Mouse (Mus musculus) right cerebral cortex, adult 2 months (tissue): ENCODE results near the gene Osgin1.

ENCODE experiments used
- DNase-seq, 2 experiments: peaks; one replicate each; pipeline ENCODE4 v3.0.0; 2021 to 2022; ENCODE audit warnings: low spot score in 2 of 2

Gene Osgin1

GRCm38 (mm10) chr8:119433582-119434174, at the start of gene Osgin1:
Gene Osgin1, plus strand, starts transcription at chr8:119434124.
- no peak for DNase-seq

DNA sequence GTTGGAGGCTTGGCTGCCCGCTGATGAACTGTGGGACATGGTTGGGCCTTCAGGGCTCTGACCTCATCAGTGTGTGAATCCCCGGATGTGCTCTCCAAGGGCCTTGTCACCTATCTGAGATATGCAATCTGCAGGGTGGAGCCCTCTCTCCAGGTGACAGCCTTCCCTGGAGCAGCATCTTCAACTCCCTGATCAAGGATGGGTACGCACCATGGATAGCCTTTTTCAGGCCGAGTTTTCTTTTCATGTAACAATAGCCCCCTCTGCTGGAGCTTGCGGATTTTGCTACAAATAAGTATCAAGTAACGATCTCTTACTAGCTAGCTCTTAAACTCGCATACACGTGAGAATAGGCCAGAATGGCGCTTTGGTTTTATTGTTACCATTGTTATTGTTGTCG, 49.4 kb upstream of the Osgin1 start:
- DNase-seq, result peak; percentile 87 to 88

GRCm38 (mm10) chr8:119385854-119386253, 48.1 kb upstream of the Osgin1 start:
- DNase-seq, result no peak

DNA sequence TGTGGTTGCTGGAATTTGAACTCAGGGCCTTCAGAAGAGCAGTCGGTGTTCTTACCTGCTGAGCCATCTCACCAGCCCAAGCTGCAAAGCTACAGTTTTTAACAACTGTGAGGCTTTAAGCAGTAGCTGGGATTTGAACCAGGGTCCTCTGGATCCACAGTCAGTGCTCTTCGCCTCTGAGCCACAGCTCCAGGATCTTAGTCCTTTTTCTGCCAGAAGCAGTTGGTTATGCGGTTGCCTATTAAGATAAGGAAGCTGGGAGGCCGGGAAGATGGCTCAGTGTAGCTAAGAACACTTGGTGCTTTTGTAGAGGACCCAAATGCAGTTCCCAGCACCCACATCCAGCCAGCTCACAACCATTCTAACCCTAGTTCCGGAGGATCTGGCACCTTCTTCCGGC, 46.9 kb upstream of the Osgin1 start:
- DNase-seq, result no peak

DNA sequence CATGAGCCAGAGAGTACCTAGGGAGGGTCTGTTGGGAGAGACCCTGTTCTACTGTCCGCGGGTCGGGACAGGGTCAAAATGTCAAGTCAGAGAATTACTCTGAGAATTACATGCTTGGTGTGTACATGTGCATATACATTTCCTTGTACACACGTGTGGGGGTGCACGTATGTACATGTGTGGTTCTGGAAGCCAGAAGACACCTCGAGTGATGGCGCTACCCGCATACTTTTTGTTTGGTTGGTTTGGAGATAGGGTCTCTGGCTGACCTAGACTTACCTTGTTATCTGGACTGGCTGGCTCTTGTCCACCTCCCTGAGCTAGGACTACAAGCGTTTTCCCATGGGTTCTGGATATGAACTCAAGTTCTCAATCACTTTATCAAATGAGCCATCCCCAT, 39.8 kb upstream of the Osgin1 start:
- DNase-seq, result no peak

GRCm38 (mm10) chr8:119394524-119395026, 39.3 kb upstream of the Osgin1 start, which contains the start of gene Mlycd:
Gene Mlycd, plus strand, starts transcription at chr8:119394878.
- DNase-seq, result peak; percentile 89 to 93

- no peak for DNase-seq
Observed at GRCm38 (mm10) chr8:119395072-119395950, 38.6 kb upstream of the Osgin1 start.

DNA sequence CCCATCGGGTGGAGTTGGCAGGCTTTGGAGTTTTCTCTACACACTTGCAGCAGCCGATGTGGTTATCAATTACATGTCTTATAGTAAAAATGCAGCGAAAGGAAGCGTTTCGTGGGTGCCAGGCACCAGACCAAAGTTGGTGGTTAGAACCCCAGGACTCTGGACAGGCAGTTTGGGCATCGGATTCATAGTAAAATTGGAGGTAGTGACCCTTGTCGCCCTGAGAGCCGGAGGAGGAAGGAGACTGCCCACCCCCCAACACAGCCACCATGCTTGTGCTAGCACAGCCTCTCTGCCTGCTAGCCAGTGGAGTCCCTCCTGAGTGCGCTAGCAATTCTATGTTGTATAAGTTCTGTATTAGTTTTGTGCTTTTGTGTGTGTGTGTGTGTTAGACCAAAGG, 35.4 kb upstream of the Osgin1 start:
- no peak for DNase-seq

DNA sequence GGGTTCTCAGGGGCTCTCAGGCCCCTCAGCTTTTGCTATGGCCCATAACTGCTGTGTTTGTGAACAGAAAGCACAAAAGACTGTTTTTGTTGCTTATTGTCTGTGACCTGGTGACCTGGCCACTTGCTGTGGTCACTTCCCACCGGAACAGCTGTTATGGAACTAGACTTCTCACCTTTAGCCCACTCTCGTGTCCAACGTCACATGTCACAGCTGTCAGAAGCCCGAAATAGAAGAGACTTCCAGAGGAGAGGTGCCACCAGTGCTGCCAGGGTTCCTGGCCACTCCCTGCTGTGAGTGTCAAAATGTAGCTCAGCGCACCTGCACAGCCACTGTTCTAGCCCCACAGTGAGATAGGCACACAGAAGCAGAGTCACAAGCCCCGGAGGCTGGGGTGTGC, 34.7 kb upstream of the Osgin1 start:
- no peak for DNase-seq

DNA sequence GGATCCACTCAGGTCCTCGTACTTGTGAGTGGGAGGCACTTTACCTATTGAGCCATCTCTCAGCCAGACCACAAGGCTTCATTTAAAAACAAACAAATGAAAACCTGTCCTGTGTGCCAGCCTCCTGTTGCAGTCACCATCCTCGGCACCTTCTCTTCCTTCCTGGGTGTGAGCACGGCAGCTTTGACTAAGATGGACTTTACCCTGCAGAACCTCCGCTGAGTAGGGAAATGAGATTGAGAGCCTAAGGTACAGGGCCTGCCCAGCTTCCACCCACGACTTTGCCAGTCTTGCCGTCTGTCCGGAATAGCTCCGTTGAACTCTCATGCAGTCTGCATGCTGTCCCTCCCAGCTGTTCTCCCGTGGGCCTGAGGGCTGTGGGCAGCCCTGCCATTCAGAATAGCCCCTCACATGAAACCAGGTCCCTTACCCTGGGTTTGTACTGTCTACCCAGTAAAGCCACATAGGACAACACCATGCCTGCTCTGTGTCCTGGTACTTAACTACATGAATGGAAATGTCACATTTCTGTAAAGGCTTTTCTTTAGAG, 33.7 kb upstream of the Osgin1 start:
- DNase-seq, result no peak

DNA sequence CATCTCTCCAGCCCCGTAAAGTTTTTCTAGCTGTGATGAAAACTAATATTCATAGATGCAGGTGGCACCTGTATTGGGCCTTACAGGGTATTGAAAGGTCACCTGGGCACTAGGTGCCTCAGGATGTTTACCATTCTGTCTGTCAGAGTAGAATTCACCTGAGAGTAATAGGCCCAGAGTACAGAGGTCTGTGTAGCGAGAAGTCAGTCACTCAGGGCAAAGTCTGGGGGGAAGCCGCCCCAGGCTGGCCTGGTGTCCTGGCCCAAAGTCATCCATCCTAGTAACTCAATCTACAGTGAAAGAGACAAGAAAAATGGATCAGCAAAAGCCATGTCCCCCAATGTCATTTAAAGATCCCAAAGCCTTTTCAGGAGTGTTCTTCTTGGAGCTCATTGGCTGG, 33.0 kb upstream of the Osgin1 start:
- DNase-seq, result no peak

DNA sequence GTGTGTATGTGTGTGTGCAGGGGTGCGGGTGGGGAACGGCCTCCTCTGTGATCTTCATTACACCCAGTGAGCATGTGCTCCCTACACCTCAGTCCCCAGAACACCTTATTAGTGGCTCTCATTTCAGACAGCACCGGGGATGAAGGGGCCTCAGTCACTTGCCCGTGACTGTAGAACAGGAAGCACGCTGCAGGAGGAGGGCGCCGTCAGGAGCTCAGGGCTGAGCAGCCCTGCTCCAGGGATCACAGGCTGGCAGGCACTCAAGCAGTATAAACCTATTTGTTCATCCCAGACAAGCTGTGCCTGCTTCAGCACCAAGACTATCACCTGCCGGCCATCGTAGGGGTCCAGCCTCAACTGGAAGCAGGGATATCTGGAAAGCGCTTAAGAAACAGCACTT, 30.0 kb upstream of the Osgin1 start:
- no peak for DNase-seq

DNA sequence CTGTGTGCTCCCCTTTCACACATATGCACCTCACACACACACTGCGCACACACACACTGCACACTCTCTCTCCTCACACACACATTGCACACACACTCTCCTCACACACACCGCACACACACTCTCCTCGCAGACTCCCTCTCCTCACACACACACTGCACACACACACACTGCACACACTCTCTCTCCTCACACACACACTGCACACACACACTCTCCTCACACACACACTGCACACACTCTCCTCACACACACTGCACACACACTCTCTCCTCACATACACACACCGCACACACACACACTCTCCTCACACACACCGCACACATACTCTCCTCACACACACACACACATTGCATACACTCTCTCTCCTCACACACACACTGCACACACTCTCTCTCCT, 29.3 kb upstream of the Osgin1 start:
- no peak for DNase-seq

GRCm38 (mm10) chr8:119408311-119408710, 25.6 kb upstream of the Osgin1 start:
- DNase-seq, result no peak

GRCm38 (mm10) chr8:119412037-119412734, 21.7 kb upstream of the Osgin1 start:
- DNase-seq, result no peak

GRCm38 (mm10) chr8:119412735-119413498, 21.0 kb upstream of the Osgin1 start:
- DNase-seq, result peak; percentile 84 to 85

- DNase-seq, result no peak
Observed at GRCm38 (mm10) chr8:119413605-119414004, 20.3 kb upstream of the Osgin1 start.

GRCm38 (mm10) chr8:119420318-119420717, 13.6 kb upstream of the Osgin1 start:
- DNase-seq, result no peak

- DNase-seq, result no peak
Observed at GRCm38 (mm10) chr8:119421603-119422122, 12.3 kb upstream of the Osgin1 start.

- no peak for DNase-seq
Observed at GRCm38 (mm10) chr8:119422123-119422711, 11.7 kb upstream of the Osgin1 start.
